Mouse (Mus musculus) Muller cell, postnatal 12 days (primary cell): ENCODE measurements around the gene Gabra2.

Source experiments
- DNase-seq: peaks from one replicate; pipeline ENCODE4 v3.0.0-alpha.2; 2015; ENCODE audit errors: inconsistent ontology term

Gene Gabra2

DNA sequence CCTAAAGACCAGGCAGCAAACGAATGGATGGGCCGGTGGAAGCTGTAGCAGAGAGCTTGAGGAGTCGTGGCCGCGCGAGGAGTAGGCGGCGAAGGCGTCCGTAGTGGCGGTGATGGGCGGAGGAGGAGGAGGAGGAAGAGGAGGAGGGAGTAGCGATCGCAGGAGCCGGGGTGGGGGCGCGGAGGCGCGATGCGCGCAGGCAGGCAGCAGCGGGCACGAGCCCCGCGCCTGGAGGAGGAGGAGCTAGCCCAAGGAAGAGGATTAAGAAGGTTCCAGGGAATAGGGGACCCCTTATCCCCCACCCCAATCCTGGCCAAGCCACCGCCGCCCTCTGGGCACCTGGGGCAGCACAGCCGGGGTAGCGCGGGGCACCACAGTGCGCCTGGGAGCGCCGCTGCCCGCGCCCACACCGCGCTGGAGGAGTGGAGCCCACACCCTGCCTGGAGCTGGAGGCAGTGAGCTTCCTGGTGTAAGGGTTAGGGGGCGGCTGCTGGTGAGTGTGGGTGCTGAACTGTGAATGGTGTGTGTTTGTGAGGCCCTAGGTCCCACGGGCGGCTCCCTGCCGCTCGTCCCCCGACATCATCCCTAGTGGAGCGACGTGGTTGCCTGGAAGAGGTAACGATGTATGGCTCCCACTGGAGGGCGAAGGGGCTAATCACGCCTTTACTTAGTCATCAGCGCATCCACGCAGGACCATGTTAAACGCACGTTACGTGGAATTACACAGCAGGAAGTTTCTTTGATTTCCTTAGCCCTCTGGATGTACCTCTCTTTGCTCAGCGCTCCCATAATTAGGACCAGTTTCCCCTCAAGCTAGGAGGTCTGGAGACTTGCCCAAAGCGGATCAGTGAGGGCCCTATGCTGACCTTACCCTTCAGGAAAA lies at the start of gene Gabra2:
Gabra2 (minus strand) TSS at position 125 of the 883 bp plus-strand sequence.
- peak; percentile 43 for DNase-seq

DNA sequence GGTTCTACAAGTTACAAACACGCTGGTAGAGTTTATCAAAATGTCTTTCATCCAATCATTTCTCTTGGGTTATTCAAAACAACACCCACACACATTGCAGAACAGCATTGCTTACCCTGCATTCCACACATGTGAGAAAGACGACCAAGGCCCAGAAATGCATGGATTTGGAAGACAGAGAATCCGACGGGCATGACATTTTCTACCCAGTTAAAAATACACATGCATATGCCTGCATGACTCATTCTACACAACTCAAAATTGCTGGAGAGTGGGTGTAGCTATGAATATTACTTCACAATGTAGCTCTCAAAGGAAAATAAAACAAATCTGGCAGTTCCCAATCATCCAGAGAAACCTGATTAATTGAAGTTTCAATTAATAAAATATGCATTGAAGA lies 41.0 kb upstream of the Gabra2 start:
- DNase-seq: peak; percentile 7

DNA sequence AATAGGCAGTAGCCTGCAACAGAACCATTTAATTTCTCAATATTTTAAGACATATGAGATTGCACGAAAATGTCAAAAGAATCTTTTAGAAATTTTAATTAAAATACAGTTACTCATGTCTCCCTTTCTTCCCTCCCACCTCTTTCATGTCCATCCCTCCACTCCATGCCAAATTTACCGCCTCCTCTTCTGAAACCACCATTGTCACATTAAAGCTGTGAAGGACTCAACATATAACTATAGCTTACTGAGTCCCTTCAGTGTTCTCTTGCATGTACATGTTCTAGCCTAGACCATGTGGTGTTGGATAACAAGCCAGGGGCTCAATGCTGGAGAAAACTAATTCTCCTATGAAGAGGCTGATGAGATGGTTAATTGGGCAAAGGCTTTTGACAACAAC lies 40.2 kb upstream of the Gabra2 start:
- DNase-seq: no peak

DNA sequence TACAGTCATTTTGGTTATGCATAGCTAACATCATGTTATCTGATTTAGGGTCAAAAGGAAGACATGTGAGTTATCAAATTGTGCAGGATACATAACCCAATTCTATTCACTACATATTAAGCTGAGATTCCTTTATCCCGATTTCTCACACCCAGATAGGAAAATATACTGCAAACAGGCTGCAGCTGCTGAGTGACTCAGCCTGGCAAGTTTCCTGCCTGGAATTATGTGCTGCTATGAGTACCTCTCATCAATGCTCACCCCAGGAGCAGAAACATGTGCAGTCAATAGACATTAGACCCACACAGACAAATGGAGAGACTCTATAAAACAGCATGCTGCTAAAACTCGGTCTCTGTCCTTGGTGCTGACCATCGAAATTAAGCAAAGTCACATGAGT lies 32.1 kb upstream of the Gabra2 start:
- peak; percentile 15 for DNase-seq

DNA sequence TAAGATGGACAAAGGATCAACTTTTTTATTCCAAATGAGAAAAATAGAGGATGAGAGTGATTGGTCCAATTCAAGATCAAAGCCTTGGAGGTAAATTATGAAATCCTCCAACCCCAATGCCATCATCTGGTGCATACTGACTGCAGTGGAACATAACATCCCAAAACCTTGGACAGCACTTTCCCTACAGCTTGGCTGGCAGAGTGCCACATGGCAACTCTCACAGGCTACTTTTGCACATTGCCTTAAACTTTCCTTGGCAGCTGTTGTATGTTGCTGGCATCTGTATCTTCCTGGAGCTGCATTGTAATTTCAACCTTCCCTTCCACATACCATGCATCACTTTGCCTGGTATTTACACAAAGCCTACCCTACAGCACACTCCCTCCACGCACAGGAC lies 19.6 kb upstream of the Gabra2 start:
- no peak for DNase-seq

DNA sequence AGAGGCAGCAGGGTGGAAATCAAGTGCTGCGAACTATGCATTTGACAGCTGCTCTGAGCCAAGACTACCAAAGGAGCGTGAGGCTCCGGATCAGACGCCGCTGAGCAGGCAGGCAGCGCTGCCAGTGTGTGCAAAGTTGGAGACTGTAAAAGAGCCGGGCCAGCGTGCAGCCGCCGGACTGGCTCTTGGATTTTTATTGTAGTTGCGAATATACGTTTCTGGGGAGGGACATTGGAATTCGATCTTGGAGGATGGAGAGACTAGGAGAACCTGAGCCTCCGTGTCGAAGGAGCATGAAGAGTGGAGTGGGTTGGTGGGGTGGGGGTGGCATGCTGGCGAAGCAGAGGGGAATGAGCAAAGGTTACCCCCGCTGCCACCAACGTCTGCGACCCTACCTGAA lies 469 bp downstream of the Gabra2 start:
- DNase-seq: peak; percentile 19

DNA sequence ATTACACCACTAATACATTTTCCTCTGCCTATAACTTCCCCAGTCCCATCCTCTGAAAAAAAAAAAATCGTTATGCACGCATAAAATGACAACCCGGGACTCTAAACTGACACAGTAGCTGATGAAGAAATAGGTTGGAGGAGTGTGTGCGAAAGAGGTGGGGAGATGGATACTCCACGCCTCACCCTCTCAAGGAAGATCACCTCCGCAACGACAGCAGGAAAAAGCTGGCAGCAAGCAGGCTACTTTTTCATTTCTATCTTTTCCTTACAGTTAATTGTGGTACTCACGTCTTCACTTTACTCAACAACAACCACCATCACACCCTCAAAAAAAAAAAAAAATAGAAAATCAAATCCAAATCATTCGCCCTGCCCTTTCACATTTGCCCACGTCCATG lies 873 bp downstream of the Gabra2 start:
- DNase-seq: no peak

DNA sequence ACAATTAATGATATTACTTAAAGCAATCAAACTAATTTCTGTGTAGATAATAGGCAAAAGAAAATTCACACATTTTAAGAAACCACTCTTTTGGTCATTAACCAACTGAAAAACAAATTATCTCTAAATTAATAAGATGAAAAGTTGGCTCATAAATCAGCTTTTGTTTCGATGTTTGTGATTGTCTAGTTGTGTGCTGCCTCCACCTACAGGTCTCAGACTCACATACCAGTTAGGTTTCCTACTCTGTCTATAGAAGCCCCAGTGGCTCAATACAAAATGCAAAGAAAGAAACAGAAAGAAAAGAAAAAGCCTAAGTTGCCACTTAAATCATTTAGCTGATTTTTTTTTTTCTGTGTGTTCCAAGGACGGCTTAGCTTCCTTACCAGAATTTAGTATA lies 1.8 kb downstream of the Gabra2 start:
- DNase-seq: no peak

DNA sequence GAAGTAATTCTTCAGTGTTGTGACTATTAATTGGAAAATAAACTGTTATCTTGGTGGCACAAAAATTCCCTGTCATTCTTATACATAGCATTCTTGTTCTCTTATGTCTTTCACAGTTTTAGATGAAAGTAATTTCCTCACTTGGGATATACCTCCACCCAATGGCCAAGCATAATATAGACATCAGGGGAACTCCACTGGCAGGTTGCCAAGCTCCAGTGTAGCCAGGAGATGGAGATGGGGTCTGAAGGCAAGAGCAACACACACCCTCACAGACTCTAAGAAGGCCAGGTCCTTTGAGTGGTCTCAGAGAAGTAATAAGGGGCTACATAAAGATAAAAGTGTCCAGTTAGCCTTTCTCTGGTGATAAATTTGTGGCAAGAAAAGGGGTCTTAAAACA lies 3.2 kb downstream of the Gabra2 start:
- no peak for DNase-seq

DNA sequence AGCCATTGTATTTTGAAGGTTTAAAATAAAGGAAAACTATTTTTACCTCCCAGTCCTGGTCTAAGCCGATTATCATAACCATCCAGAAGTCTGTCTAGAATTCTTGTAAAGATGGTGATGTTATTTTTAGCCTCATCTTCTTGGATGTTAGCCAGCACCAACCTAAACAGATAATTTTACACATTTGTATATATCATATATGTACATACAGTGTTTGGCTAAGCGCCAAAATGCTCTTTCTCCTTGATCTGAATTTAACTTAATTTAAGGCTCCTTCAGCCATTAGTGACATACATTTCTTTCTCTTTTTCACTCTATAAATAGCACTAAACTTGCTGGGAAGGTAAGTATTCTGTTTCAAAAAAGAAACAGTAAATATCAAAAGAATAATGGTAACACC lies 3.7 kb downstream of the Gabra2 start:
- no peak for DNase-seq

DNA sequence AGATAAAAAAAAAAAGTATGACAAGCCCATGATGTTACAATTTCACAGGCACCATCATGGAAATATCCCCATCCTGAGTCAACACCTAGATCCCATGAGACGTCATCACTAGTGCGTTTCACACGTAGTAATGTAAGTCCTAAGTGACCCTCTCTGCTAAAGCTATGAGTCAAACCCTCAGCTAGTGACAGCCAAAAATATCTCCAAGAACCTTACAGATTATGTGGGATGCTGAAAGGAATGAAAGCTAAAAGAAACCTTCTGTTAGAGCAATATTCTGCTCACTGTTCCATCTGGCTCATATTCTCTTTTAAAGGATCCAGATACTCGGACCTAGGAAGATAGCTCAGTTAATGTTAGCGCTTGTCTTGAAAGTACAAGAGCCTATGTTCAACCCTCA lies 16.8 kb downstream of the Gabra2 start:
- no peak for DNase-seq

DNA sequence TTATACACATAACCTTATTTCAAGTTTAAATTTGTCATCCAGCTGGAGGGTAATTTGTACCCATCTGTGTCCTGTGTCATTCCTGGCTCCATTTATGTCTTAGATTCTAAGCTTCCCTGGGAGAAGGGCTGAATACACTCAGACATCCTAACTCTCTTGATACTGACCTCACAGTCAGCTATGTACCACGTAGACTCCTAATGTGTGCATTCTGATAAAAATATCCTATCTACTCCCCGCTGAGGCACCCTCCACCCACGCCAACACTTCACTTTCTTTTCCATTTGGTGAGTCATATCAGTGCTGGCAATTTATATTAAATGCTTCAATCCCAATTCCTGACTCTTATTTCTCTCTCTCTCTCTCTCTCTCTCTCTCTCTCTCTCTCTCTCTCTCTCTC lies 34.0 kb downstream of the Gabra2 start:
- DNase-seq: no peak

DNA sequence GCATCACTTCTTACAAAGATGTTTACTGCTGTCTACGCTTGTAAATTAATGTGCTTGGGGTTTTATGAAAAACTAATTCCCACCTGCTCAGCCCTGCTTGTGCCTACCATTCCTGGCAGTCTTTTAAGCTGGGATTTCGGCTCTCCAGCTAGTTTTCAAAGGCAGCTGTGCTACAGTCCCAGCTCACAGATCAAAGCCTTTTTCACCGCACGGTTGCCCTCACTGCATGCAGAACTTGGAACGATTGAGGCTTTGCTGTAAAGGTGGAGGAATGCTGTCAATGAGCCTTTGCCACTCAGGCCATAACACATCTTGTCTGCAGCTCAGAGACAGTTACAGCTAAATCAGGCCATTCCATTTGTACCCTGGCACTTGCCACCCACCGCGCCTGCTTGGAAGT lies 37.6 kb downstream of the Gabra2 start:
- DNase-seq: no peak

DNA sequence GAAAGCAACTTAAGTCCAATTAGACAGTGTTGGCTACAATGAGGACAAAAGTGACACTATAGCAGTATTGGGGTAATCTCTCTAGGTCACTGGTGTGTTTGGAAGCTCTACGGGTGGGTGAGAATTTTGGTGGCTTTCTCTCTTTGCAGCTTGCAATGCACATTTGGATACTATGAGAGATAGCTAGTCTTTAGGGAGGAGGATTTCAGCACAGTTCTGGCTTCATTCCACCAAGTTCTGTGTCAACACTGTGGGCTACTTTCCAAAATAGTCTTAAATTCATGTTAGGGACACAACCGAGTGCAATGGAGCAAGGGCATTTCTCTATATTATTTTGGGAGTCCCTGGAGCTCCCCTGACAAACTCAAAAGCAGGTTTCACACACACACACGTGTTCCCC lies 58.3 kb downstream of the Gabra2 start:
- no peak for DNase-seq

DNA sequence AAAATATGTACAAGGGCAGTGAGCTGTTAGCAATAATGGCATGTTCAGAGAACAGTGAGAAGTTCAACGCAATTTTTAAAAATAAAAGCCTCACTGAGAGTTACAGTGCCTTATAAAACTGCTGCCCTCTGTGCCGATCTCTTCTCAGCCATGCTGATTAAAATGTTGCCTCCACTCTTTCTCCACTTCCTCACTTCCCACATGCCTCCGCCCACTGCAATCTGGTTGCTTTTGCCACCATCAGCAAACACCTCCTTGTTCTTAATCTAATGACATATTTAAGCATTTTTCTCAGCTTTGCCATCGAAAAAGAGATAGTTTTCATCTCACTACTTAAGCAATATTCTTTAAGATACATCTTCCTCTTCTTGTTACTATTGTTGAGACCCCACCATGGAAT lies 69.7 kb downstream of the Gabra2 start:
- no peak for DNase-seq

DNA sequence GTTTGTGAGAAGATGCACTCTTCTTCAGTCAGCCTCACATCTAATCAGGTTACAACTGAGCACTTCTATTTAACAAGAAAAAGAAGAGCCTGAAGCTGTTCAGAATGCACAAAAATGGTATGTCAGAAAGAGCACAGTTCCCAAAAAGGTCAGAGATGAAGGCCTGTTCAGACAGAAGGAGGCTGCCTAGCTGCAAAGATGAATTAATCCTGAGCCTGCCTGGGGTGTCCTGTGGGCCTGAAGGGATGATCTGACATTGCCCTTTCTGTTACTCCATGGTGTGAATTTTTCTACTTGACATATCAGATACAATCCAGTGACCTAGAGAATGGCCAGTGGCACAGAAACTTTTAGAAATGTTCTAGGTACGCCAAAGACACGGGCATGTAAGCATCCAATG lies 83.9 kb downstream of the Gabra2 start:
- peak; percentile 6 for DNase-seq

DNA sequence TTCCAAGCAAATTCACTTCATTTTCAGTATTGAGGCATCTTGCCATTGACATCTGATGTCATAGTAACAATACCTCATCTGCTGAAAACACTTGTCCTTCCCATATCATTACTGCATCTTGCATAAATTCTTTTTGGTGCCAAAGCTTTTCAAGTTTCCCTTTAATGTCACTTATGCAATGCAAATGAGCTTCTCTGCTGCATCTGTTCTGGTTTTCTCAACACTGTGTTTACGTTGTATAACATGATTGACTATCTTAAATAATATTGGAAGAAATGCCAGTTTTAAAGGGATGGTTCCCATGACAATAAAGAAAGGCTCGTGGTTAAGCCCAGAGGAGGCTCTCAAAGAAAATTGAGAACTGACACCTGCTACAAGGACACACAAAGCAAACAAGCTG lies 84.4 kb downstream of the Gabra2 start:
- peak; percentile 27 for DNase-seq

DNA sequence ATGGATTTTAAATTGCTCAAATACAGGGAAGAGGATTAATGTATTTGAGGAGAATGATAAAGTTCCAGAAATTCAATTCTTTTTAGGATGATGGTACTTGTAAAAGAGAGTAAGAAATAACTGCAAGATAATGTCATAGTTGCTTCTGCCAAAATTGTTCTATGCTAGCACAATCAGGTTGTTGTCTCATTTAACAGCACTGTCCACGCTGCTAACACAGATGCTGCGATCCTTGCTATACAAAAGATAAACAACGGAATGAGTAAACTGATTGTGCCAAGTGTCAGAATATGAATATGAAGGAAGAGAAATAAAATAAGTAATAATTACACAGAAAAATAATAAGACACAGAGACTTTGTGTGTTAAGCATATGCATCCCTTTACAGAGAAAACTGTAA lies 84.9 kb downstream of the Gabra2 start:
- DNase-seq: peak; percentile 5

DNA sequence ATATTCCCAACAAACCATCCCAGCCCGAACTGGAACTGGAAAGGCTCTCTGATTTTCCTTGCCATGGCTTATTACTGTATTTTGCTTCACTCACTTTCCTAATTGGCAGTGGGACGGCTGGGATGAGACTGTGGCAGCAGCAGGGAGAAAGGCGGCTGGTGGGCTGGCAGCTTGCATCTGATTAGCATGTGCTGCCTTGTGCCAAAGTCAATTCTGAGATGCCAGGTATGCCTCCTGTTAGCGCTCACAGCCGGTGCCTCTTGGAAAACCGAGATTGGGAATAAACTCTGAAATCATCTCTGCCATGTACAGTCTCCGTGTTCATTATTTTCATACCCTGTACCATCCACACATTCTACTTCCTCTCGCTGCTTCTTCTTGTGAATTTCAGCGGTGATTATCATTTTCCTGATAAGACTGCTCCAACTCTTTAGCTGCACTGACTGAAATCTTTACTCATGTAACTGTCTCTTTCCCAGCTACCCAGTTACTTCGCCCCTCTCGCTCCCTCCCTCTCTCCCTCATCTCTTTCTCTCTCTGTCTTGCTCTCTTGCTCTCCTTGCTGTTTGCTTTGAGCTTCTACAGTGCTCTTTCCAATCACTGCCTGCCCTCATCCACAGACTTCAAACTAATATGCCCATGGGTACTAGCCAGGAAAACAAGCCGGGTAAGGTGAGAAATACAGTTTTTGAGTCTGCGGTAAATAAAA lies 99.9 kb downstream of the Gabra2 start:
- no peak for DNase-seq

DNA sequence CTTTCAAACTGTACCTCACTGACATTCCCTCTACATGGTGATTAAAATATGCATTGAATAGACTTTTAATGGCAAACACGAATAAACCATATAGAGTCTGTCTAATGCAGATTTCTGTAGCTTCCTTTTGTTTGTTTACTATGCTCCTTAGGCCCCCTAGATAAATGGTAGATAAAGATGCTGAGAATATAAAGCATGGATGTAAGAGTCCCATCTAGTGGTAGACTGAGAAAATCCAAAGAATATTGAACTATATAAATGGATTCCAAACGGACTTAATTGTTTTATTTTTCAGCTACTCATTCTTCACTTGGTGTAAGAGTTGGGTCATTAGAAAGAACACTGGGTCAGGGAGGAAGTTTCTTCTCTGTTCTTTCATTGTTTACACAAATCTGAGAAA lies 102.4 kb downstream of the Gabra2 start:
- no peak for DNase-seq

DNA sequence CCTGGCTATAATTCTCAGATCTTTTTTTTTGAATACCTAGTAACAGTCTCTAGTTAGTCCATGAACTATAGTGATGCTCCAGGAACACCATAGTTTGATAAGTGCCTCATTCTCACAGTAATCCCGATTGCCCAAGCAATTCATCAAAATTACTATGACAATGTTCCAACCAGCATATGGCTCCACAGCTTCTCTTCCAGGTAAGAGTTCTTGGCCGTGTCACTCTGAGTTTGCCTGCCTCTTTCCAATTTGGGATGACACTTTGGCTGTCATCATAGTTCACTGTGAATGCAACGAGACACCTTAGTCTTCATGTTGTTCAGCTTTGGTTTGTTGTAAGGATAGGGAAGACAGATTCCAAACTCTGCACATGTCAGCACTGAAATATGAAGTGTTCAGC lies 104.8 kb downstream of the Gabra2 start:
- DNase-seq: no peak
